Mouse (Mus musculus): ENCODE results near the gene Cpeb1.

DNA sequence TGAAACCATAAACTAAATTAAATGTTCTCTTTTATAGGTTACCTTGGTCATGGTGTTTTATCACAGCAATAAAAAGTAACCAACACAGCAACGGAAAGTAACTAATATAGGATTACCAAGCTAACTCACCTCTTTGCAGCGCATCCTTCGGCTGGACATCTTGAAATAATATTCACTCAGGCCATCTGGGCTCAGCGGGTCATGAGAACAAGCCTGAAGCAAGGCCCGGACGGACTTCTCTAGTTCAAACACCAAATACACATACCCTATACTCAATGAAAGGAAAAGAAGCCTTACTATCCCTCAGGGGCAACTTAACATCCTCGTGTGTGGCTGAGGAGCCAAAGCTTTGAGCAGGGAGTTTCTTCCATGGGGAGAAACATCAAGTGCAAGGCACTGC is 99.5 kb downstream of the Cpeb1 start:
- TF ChIP-seq CTCF (IDR thresholded peaks at IDR 0.05; ENCODE audit: low read depth, low read length) (no peak), POLR2A (IDR thresholded peaks at IDR 0.05; ENCODE audit: extremely low read depth, insufficient read depth, low read length) (no peak)
